Mouse (Mus musculus) embryonic stem cell, embryonic (primary cell): ENCODE results near the gene Aldh6a1.

Source experiments
- CTCF ChIA-PET, 4 experiments: fragments of 300-600 bp in 2 of 4; fragments of 350-600 bp in 2 of 4; sonication (Branson Sonifier 250); formaldehyde crosslinking; loops; one replicate each; lab custom pipeline; 2022; ENCODE audit warnings: inconsistent platforms in 2 of 4; lab: Charles Lee
- POLR2A ChIA-PET, 4 experiments: fragments of 300-600 bp in 2 of 4; fragments of 350-600 bp in 2 of 4; sonication (Branson Sonifier 250); formaldehyde crosslinking; loops; one replicate each; lab custom pipeline; 2022; ENCODE audit warnings: antibody characterized with exemption in 4 of 4, inconsistent platforms in 1 of 4; lab: Charles Lee

Gene Aldh6a1

DNA sequence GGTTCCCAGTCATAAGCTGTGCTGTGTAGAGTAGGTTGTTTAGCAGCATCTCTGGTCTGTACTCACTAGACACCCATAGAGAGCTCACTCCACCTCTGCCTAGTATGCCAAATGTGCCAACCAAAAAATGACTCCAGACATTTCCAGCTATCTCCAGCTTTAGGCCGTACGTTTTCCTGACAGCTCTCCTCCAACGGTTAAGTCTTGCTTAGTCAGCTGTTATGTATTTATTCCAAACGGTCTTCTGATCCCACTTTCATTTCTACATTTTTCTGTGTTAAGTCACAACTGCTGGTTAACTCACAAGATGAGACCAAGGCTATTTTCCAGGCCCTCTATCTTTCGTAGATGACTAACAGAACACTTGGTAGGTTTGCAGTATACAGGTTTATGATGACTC is 52.2 kb downstream of the Aldh6a1 start:
- ChIA-PET POLR2A (interaction anchor here in 2 of 4 experiments (1.5 to 2.1 kb wide), 2 partner anchors 11 kb away, joined by 4 to 6 read pairs; partner anchors contain the start of genes Bbof1 (in 1 of the 2) and Entpd5 (in 1 of the 2)), CTCF (no interaction called here)

DNA sequence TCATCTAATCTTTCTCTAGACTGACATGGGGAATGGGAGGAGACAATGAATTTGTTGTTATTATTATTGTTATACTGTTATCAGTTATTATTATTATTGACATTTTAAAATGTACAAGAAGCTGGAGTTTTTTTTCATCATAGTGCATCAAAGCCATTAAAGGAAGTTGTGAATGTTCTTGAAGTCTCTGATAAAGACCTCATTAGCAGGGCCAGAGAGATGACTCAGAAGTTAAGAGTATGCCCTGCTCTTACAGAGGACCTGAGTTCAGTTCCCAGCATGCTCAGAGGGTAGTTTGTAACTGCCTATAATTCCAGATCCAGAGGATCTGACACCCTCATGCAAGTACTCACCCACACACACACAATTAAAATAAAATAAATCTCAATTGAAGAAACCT is 53.1 kb downstream of the Aldh6a1 start:
- ChIA-PET POLR2A (interaction anchor here in 1 of 4 experiments (0.6 kb wide), 1 partner anchor 222 kb away, joined by 3 read pairs; no protein-coding TSS in a partner anchor), CTCF (no interaction called here)

DNA sequence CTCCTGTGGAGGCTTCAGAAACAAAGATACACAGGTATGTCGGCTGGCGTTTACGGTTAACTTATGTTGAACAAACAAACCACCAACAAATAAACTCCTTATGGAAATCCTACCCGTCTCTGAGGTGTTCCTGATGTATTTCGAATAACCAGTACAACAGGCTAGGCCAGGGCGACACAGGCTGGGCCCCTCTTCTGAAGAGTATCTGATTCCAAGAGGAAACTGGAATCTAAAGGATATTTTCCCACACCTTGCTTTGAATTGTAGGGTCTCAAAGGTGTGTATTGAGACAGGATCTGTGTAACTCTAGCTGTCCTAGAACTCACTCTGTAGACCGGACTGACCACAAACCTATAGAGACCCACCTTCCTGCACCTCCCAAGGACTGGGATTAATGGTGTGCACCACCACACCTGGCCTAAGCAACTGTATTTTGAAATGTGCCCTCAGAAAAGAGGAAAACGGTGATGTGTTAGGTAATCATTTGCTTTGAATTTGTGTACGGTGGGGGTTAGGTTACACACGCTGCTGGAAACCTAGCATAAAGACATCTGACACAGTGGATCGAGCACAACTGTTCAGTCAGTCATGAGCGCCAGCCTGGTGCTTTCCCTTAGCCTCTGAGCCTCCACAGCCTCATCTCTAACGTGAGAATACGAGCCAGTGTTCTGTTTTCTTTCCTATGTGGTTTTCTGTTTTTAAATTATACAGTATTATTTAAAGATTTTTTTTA is 53.7 kb downstream of the Aldh6a1 start:
- ChIA-PET POLR2A (interaction anchor here in 2 of 4 experiments (0.6 to 2.5 kb wide), 2 partner anchors 53 to 223 kb away, joined by 3 to 7 read pairs; partner anchors contain the start of genes Aldh6a1 (in 1 of the 2) and Lin52 (in 1 of the 2)), CTCF (no interaction called here)

DNA sequence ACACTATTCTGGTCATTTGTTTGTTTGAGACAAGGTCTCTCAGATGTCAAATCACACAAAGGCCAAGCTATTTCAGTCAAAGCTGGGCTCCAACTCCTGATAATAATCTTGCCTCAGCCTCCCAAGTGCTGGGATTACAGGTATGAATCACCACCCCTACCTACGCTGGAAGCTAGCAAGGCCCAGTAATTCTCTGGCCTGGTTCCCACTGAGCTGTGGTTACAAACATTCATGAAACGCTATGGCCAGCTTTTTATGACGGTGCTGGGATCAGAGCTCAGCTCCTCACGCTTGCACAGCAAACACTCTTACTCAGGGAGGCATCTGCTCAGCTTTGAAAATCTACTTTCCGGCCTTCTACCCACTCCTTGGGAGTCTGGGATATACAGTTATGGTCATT is 57.0 kb downstream of the Aldh6a1 start:
- POLR2A ChIA-PET: interaction anchor here in 3 of 4 experiments (0.6 to 1.7 kb wide), 5 partner anchors 9 to 666 kb away, joined by 3 to 4 read pairs (median 3); no protein-coding TSS in a partner anchor
- CTCF ChIA-PET: no interaction called here

DNA sequence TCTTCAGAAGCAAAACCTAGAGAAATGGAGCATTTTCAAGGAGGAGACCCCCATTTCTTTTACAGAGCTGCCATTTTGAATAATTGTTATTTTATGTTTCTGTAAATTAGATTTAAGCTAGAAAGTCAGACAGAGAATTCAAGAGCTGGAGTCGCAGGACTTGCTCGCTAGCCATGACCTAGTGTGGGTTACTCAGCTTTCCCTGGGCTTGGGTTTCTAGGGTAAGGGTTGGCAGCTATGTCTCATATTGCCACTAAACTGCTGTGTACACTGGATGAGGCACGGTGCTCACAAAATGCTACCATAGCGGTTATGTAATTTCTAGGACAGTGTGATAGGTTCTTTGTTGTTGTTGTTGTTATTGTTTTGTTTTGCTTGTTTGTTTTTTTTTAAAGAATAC is 58.1 kb downstream of the Aldh6a1 start:
- ChIA-PET CTCF (no interaction called here), POLR2A (interaction anchor here in 2 of 4 experiments (0.6 to 1.6 kb wide), 5 partner anchors 10 to 721 kb away, joined by 3 to 4 read pairs (median 3); partner anchors contain the start of gene Rnf113a2 (in 1 of the 2))

DNA sequence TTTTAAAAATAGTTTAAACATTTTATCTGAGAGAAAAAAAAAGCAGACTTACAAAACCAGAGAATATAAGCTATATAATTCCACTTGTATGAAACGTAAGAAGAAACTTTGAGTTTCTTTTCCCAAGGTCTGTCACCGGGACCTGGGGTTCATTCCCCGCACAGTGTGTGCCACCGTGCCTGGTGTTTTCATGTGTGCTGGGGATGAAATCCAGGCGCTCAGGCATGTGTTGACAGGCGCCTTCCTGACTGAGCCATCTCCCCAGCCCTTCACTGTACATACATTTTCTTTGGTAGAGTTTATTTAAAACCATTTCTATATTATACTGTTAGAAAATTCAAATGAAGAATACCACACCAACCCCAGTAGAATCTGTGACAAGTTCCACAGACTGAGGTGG is 60.5 kb downstream of the Aldh6a1 start:
- ChIA-PET POLR2A (no interaction called here), CTCF (no interaction called here)

DNA sequence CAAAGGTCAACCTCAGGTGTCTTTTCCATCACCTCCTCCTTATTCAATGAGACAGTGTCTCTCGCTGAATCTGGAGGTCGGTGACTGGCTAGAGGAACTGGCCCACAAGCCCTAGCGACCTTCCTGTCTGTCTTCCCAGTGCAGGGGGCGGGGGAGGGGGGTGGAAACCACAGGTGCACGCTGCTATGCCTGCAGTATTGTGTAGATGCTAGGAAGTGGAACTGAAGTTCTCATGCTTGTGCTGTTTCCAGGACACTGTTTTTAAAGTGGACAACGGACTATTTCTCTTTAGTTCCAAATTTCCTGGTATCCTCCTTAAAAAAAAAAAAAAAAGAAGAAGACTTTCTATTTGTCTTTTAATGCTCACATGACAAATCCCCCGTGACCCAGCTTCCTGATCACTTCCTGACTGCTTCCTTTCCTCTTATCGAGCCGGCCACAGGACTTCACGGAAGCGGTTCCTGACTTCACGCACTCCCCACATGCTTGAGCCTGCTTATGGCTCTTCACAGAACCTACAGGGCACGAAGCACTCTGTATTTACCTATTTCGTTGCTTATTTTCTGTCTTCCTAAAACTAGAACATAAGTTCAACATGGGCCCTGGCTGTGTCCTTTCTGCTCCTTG is 61.9 kb downstream of the Aldh6a1 start:
- ChIA-PET POLR2A (interaction anchor here in 3 of 4 experiments (0.7 to 1.9 kb wide), 4 partner anchors 11 to 640 kb away, joined by 3 to 6 read pairs (median 4); partner anchors contain the start of genes Bbof1 (in 2 of the 3) and Entpd5 (in 2 of the 3)), CTCF (no interaction called here)

DNA sequence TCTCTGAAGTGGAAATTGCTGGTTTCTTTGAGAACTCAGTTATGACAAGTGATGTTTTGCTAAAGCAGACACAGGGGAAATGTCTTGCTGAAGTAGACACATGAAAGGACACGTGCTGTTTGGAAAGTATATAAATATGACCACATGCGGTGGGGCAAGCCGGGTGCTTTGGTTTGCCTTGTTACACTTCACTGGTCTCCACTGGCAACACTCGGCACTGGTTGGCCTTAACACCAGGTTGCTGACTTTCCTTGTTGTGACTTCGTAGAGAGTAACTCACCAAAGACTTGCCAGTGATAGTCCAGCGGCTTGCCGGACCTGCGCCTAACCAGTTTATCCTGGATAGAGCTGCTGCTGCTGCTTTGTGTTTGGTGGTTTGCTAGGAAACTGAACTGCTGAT is 62.7 kb downstream of the Aldh6a1 start:
- ChIA-PET POLR2A (interaction anchor here in 2 of 4 experiments (1.0 to 1.9 kb wide), 5 partner anchors 11 to 71 kb away, joined by 3 to 6 read pairs (median 3); partner anchors contain the start of genes Bbof1 (in 2 of the 2), Entpd5 (in 2 of the 2), Rnf113a2 (in 1 of the 2) and Zfp410 (in 1 of the 2)), CTCF (interaction anchor here in 1 of 4 experiments (1.1 kb wide), 1 partner anchor 11 kb away, joined by 4 read pairs; no protein-coding TSS in a partner anchor)

DNA sequence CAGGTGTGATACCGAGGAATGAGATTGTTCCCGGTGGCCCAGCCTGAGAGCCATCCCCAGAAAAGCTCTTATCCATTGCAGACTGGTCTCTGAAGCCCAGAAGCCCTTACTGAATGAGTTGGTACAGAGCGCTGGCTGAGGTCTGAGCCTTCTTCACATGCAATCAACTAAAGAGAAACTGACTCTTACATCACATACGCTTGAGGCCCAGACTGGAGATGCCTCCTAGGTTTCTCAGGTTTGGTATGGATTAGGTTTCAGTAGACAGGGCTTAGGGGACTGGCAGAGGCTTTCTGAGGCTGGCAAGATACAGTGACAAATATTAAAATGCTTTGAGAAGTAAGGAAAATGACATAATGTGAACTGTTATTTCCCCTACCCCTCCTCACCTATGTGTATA is 65.4 kb downstream of the Aldh6a1 start:
- POLR2A ChIA-PET: interaction anchor here in 3 of 4 experiments (0.5 to 1.2 kb wide), 5 partner anchors 8 to 611 kb away, joined by 3 to 4 read pairs (median 3); partner anchors contain the start of genes Bbof1 (in 1 of the 3) and Entpd5 (in 1 of the 3)
- CTCF ChIA-PET: no interaction called here

DNA sequence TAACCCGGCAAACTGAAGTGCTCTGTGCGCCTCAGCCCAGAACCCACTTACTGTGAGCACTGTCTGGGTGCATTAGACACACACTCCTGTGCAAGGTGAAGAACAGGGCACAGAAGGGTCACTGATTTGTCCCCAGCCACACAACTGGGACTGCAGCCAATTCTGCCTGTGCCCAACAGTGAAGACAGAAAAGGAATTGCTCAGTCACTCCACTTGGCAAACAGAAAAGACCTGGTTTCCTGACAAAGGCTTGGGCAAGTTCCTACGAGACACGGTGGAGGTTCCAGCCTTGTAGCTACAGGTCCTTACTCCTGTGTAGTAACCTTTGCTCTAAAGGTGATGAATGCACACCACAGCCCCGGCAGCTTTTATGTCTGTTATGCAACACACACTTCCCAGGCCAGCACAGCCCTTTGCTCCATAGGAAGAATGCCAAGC is 66.1 kb downstream of the Aldh6a1 start:
- POLR2A ChIA-PET: interaction anchor here in 1 of 4 experiments (0.5 to 1.0 kb wide), 2 partner anchors 10 to 17 kb away, joined by 3 read pairs; no protein-coding TSS in a partner anchor
- CTCF ChIA-PET: no interaction called here

DNA sequence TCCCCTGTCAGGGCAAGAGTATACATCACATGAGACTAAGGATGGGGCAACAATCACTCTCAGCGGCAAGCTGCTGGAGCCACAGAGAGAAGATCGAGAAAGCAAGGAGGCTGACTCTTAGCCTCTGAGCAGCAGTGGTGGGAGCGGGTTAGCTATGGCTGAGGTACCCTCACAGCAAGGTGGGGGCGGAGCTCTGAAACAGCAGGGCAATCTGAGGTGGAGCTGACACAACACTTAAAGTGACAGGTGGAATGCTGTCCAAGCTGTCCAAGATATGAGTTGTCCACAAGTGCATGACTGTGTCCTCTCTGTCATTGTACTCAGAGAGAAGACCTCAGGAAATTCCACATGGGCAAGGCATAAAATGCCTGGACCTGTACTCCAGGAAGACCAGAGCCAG is 68.4 kb downstream of the Aldh6a1 start:
- ChIA-PET POLR2A (interaction anchor here in 2 of 4 experiments (1.0 to 2.0 kb wide), 3 partner anchors 10 to 69 kb away, joined by 3 to 4 read pairs (median 4); partner anchors contain the start of genes Aldh6a1 (in 1 of the 2) and Lin52 (in 1 of the 2)), CTCF (no interaction called here)
